8 mouse cellular contexts compared by ENCODE assay signal in the genomic region with DNA sequence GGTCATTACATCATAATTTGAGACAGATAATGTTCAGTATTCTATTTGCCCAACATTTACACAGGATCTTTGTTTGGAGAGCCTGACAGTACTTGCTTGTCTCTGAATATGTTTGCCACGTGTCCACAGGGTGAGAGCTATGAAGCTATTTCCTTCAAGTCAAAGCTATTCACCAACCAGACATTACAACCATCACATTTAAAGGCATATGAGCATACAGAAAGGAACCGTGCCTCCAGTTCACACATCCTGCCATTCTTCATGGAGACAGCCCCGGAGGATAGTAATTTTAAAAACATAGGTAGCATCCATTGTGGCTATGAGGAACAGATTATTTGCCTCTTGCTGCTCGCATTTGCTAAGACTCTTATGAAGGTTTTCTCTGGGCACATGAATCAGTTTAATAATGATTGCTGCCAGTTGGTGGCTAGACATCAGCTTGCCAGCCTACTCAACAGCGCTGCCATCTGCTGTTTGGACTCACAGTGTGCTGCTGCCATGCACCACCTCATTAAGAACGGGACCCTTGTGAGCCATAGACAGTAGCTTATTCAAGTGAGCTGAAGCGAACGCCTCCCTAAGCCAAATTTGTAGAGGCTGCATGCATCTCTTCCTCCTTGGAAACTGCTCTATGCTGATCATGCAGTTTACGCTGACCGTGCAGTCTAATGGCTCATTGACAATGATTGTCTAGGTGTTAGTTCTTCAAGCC.
DNase-seq lines count a peak whose midpoint lies in the region; ATAC-seq and TF ChIP-seq lines count a peak whose summit lies in the region.

No protein-coding gene starts in this region.

- no peaks in the 10 kb centered on the region for H3K4me1 ChIP-seq in cerebellum, adult 2 months (ENCODE audit: control insufficient read depth, insufficient read depth, low read length)
- no peaks in the 10 kb centered on the region for H3K4me1 ChIP-seq in hindbrain, embryonic 11.5 days (replicated peaks; ENCODE audit: control insufficient read depth, insufficient read depth, low read length)

- H3K27me3 ChIP-seq in cerebellum, adult 2 months (ENCODE audit: control insufficient read depth, insufficient read depth, low read length): no peaks in the 10 kb centered on the region; the same call in 1 of the 2 replicates
- H3K27me3 ChIP-seq in hindbrain, embryonic 11.5 days (ENCODE audit: control insufficient read depth, insufficient read depth, low read length): no peaks in the 10 kb centered on the region

- no peaks in the 10 kb centered on the region for H3K36me3 ChIP-seq in hindbrain, embryonic 11.5 days (ENCODE audit: control insufficient read depth, insufficient read depth, low read length)

- H3K4me2 ChIP-seq in hindbrain, embryonic 11.5 days (replicated peaks; ENCODE audit: low read depth, low read length): no peak overlapping the region

- no peak overlapping the region for H3K4me3 ChIP-seq in cerebellum, adult 2 months (replicated peaks; ENCODE audit: insufficient read depth, low read depth, low read length)
- H3K4me3 ChIP-seq in hindbrain, embryonic 11.5 days (ENCODE audit: low read depth, low read length): no peak overlapping the region

- peak; percentile 34; the same call in 1 of the 2 replicates for TF ChIP-seq CTCF in cerebellum, adult 2 months (IDR thresholded peaks at IDR 0.05; ENCODE audit: borderline replicate concordance, insufficient read depth, low read depth, low read length)

- intact Hi-C loops in gastrocnemius, postnatal 14 days (cut with DNase I; ENCODE audit: low total_unique reads): no loop called here

- H3K9me3 ChIP-seq in hindbrain, embryonic 11.5 days (ENCODE audit: control insufficient read depth, low read length): no peaks in the 10 kb centered on the region

- no peak for DNase-seq in frontal cortex, postnatal 25 days (ENCODE audit: low spot score in 2 of 2)
- peak; percentile 51 for DNase-seq in A20 (ENCODE audit: low read depth, low spot score)
- DNase-seq in cerebellum, adult 2 months: peak; percentile 48 to 62
- peak; percentile 34 for DNase-seq in hindbrain, embryonic 11.5 days (ENCODE audit: low spot score)
- DNase-seq in mesoderm, embryonic 11.5 days (ENCODE audit: low read depth, low spot score): peak; percentile 35
- no peak for DNase-seq in gastrocnemius, postnatal 14 days
- DNase-seq in c-Kit-positive CD71-positive TER-119-positive erythroid progenitor cells, embryonic 14.5 days (ENCODE audit: low spot score): no peak

- 5% methylated on average over 10 of the region's 10 CpGs for WGBS in cerebellum, adult 2 months
- 63% methylated on average over 10 of the region's 10 CpGs for WGBS in hindbrain, embryonic 11.5 days

- no peak overlapping the region for H3K27ac ChIP-seq in cerebellum, adult 2 months (ENCODE audit: insufficient read depth, low read length)
- H3K27ac ChIP-seq in hindbrain, embryonic 11.5 days (ENCODE audit: low read depth, low read length): no peak overlapping the region

- no peak for TF ChIP-seq POLR2A in cerebellum, adult 2 months (IDR thresholded peaks at IDR 0.05; ENCODE audit: borderline replicate concordance, insufficient read depth, low read length)

- H3K9ac ChIP-seq in hindbrain, embryonic 11.5 days (ENCODE audit: low read depth, low read length): no peak overlapping the region

- peak; percentile 97 for ATAC-seq in frontal cortex, adult (ENCODE audit: low TSS enrichment)
- peak; percentile 51 for ATAC-seq in hindbrain, embryonic 11.5 days (ENCODE audit: low FRiP score)

Comparison
In these comparisons a context has a peak if more than half of its experiments do, and no peak if none do; other contexts are left out.
1. DNase-seq: peak in A20 (single experiment), cerebellum, adult 2 months (2 of 2), hindbrain, embryonic 11.5 days (single experiment) and mesoderm, embryonic 11.5 days (single experiment); none in frontal cortex, postnatal 25 days (0 of 2), gastrocnemius, postnatal 14 days (single experiment) and c-Kit-positive CD71-positive TER-119-positive erythroid progenitor cells, embryonic 14.5 days (single experiment).